Mouse (Mus musculus): Measurements from ENCODE around the gene Trio.

GRCm38 (mm10) chr15:27796868-27797222 lies 228.8 kb downstream of the Trio start:
- no peak for TF ChIP-seq CTCF (IDR thresholded peaks at IDR 0.05; ENCODE audit: low read depth, low read length)
- no peak for TF ChIP-seq POLR2A (IDR thresholded peaks at IDR 0.05; ENCODE audit: borderline replicate concordance, low read depth, low read length)
